Mouse (Mus musculus) CH12.LX (cell line): ENCODE results near the gene Evi5.

Source experiments
- CTCF ChIP-seq, 2 experiments: IDR thresholded peaks in 1 of 2; conservative IDR thresholded peaks in 1 of 2; 2 replicates each; pipeline ENCODE4 v1.5.1; 2011 to 2012; ENCODE audit warnings: low read depth in 2 of 2, low read length in 2 of 2, improper control_type of control experiment in 1 of 2, inconsistent platforms in 1 of 2, mild to moderate bottlenecking in 1 of 2, moderate library complexity in 1 of 2
- EP300 ChIP-seq: IDR thresholded peaks from 2 replicates; pipeline ENCODE4 v1.6.1; 2011; ENCODE audit warnings: low read length, improper control_type of control experiment
- GABPA ChIP-seq: IDR thresholded peaks from 2 replicates; pipeline ENCODE4 v1.6.1; 2012; ENCODE audit warnings: low read depth, low read length, improper control_type of control experiment, inconsistent platforms; ENCODE audit not compliant: insufficient replicate concordance
- JUN ChIP-seq: IDR thresholded peaks from 2 replicates; pipeline ENCODE4 v1.6.1; 2011; ENCODE audit warnings: low read depth, mild to moderate bottlenecking, low read length, improper control_type of control experiment, moderate library complexity; ENCODE audit not compliant: insufficient read depth
- MAX ChIP-seq: IDR thresholded peaks from 2 replicates; pipeline ENCODE4 v1.6.1; 2011; ENCODE audit warnings: low read length, improper control_type of control experiment
- NRF1 ChIP-seq: IDR thresholded peaks from 2 replicates; pipeline ENCODE4 v1.6.1; 2014; ENCODE audit warnings: low read depth, mild to moderate bottlenecking, inconsistent platforms, low read length, improper control_type of control experiment, moderate library complexity
- PAX5 ChIP-seq: IDR thresholded peaks from 2 replicates; pipeline ENCODE4 v1.6.1; 2012; ENCODE audit warnings: low read length, inconsistent platforms, mixed read lengths
- USF1 ChIP-seq: IDR thresholded peaks from 2 replicates; pipeline ENCODE4 v1.6.1; 2014; ENCODE audit warnings: low read depth, mild to moderate bottlenecking, inconsistent platforms, low read length, improper control_type of control experiment
- ZC3H11A ChIP-seq: IDR thresholded peaks from 2 replicates; pipeline ENCODE4 v1.6.1; 2012; ENCODE audit warnings: low read depth, mild to moderate bottlenecking, inconsistent platforms, low read length, improper control_type of control experiment
- ZKSCAN1 ChIP-seq: IDR thresholded peaks from 2 replicates; pipeline ENCODE4 v1.6.1; 2012; ENCODE audit warnings: low read depth, inconsistent platforms, low read length, improper control_type of control experiment, borderline replicate concordance

DNA sequence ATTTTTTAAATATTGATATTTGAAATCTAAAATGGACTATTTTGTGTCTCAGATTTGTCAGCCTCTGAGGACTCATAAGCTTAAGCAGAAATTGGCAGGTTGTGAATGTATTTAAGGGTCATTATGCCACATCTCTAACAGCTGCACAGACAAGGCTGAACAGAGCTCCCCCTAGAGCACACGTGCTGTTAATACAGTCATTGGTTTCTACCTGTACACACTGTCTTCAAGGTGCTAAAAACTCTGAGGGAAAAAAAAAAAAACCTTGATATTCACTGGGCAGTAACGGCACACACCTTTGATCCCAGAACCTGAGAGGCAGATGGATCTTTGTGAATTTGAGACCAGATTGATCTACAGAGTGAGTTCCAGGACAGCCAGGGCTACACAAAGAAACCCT is 15.9 kb downstream of the Evi5 start:
- TF ChIP-seq MAX (peak; percentile 62; the same call in 1 of the 2 replicates), CTCF (conservative IDR thresholded peaks at IDR 0.05 in 1 of 2, IDR thresholded peaks at IDR 0.05 in 1 of 2; ENCODE audit: low read depth in 2 of 2, low read length in 2 of 2) (peak; percentile 31 to 67; a peak in 3 of 4 replicates), NRF1 (no peak), EP300 (no peak), PAX5 (no peak), USF1 (no peak), GABPA (no peak), ZC3H11A (no peak), ZKSCAN1 (no peak), JUN (no peak)
